Comparison of ENCODE assay signal across 22 mouse cellular contexts in genomic region chr16:96932211-96932610, GRCm38 (mm10).
DNase-seq lines count a peak whose midpoint lies in the region; ATAC-seq and TF ChIP-seq lines count a peak whose summit lies in the region.
"Had no signal": no experiment of that assay in that cellular context is flagged by ENCODE, and none has a peak within 500 bp of the region (broad histone marks: within the 10 kb centered on the region; RNA-seq: fewer than 3 reads in every experiment).

No protein-coding gene starts in this region.

- WGBS in heart, embryonic 10.5 days, result 90% methylated on average over 6 of the region's 6 CpGs
- 91% methylated on average over 6 of the region's 6 CpGs for WGBS in hindbrain, embryonic 13.5 days
- 85% methylated on average over 6 of the region's 6 CpGs for WGBS in hindbrain, postnatal 0 days
- WGBS in liver, adult 2 months, result 46% methylated on average over 6 of the region's 6 CpGs

- no peak for TF ChIP-seq CTCF in hindbrain, postnatal 0 days (IDR thresholded peaks at IDR 0.05; ENCODE audit: low read depth)
- no peak for TF ChIP-seq CTCF in liver, adult 2 months (IDR thresholded peaks at IDR 0.05; ENCODE audit: low read depth, low read length)

- H3K9me3 ChIP-seq in heart, embryonic 10.5 days, result no peaks in the 10 kb centered on the region
- H3K9me3 ChIP-seq in hindbrain, embryonic 13.5 days, result no peaks in the 10 kb centered on the region
- no peaks in the 10 kb centered on the region for H3K9me3 ChIP-seq in hindbrain, postnatal 0 days (ENCODE audit: low read length)
- H3K9me3 ChIP-seq: G1E had no signal

- H3K27me3 ChIP-seq in heart, embryonic 10.5 days (ENCODE audit: insufficient read depth, poor library complexity, severe bottlenecking), result no peaks in the 10 kb centered on the region
- no peaks in the 10 kb centered on the region for H3K27me3 ChIP-seq in hindbrain, embryonic 13.5 days
- no peaks in the 10 kb centered on the region for H3K27me3 ChIP-seq in hindbrain, postnatal 0 days (ENCODE audit: insufficient read depth, low read length)
- H3K27me3 ChIP-seq in liver, adult 2 months (ENCODE audit: control insufficient read depth, insufficient read depth, low read length), result no peaks in the 10 kb centered on the region
- H3K27me3 ChIP-seq: CH12.LX, Patski had no signal

- DNase-seq in heart, adult 11 months, result peak; percentile 79
- no peak for DNase-seq in heart, adult 9 months (ENCODE audit: low spot score in 2 of 2)
- DNase-seq in heart, embryonic 10.5 days (ENCODE audit: low spot score), result peak; percentile 68
- no peak for DNase-seq in heart, postnatal 4 days
- DNase-seq in hindbrain, postnatal 0 days (ENCODE audit: low spot score), result no peak
- peak; percentile 67 for DNase-seq in liver, adult 2 months (ENCODE audit: extremely low read depth, low read depth, low spot score)
- DNase-seq in liver, result no peak
- DNase-seq: adrenal gland, adult 2 months; adrenal gland, adult 8-10 months; adrenal gland, postnatal 10 days; adrenal gland, postnatal 14 days; adrenal gland, postnatal 25 days; adrenal gland, postnatal 36 days; B cell, adult 2 months; cerebellum, adult 11 months; cerebellum, adult 11-12 months had no signal

- no peaks in the 10 kb centered on the region for H3K79me2 ChIP-seq in liver, adult 2 months (ENCODE audit: control insufficient read depth, insufficient read depth, low read length)

- no peak overlapping the region for H3K4me3 ChIP-seq in heart, embryonic 10.5 days
- H3K4me3 ChIP-seq in hindbrain, embryonic 13.5 days, result no peak overlapping the region
- no peak overlapping the region for H3K4me3 ChIP-seq in hindbrain, postnatal 0 days (ENCODE audit: low read length)
- H3K4me3 ChIP-seq in liver, adult 2 months (ENCODE audit: insufficient read depth, low read depth, low read length), result no peak overlapping the region

- H3K27ac ChIP-seq in heart, embryonic 10.5 days, result no peak overlapping the region
- H3K27ac ChIP-seq in hindbrain, embryonic 13.5 days, result 0 out of 2 replicates have a peak overlapping the region, but pooled peaks have one; percentile 12
- H3K27ac ChIP-seq in hindbrain, postnatal 0 days, result no peak overlapping the region
- H3K27ac ChIP-seq in liver, adult 2 months (replicated peaks; ENCODE audit: insufficient read depth, low read depth, low read length), result no peak overlapping the region

- ATAC-seq in hindbrain, embryonic 13.5 days (ENCODE audit: low FRiP score), result no peak
- ATAC-seq in hindbrain, postnatal 0 days, result no peak
- ATAC-seq: activated CD4-positive, CD25-positive, alpha-beta regulatory T cell, adult 4 months; CD4-positive, CD25-positive, alpha-beta regulatory T cell, adult 4 months; Patski had no signal

- H3K4me2 ChIP-seq in hindbrain, embryonic 13.5 days, result no peak overlapping the region
- H3K4me2 ChIP-seq in hindbrain, postnatal 0 days (ENCODE audit: low read depth, low read length), result no peak overlapping the region

- H3K9ac ChIP-seq in hindbrain, embryonic 13.5 days, result no peak overlapping the region
- H3K9ac ChIP-seq in hindbrain, postnatal 0 days (replicated peaks; ENCODE audit: low read length), result no peak overlapping the region
- no peak overlapping the region for H3K9ac ChIP-seq in liver, adult 2 months (ENCODE audit: low read depth, low read length)

- peaks cover 8% of the 10 kb centered on the region; the same call in 1 of the 2 replicates for H3K4me1 ChIP-seq in heart, embryonic 10.5 days
- H3K4me1 ChIP-seq in hindbrain, embryonic 13.5 days (replicated peaks), result peaks cover 4% of the 10 kb centered on the region
- peaks cover 6% of the 10 kb centered on the region; the same call in 1 of the 2 replicates for H3K4me1 ChIP-seq in hindbrain, postnatal 0 days (ENCODE audit: insufficient read depth, low read length)
- no peaks in the 10 kb centered on the region for H3K4me1 ChIP-seq in liver, adult 2 months (ENCODE audit: control insufficient read depth, insufficient read depth, low read length)

- no peak for TF ChIP-seq POLR2A in liver, adult 2 months (IDR thresholded peaks at IDR 0.05; ENCODE audit: extremely low read depth, insufficient read depth, low read length)

- no peaks in the 10 kb centered on the region for H3K36me3 ChIP-seq in heart, embryonic 10.5 days
- H3K36me3 ChIP-seq in hindbrain, embryonic 13.5 days, result no peaks in the 10 kb centered on the region
- no peaks in the 10 kb centered on the region for H3K36me3 ChIP-seq in hindbrain, postnatal 0 days (ENCODE audit: insufficient read depth, low read length)
- H3K36me3 ChIP-seq in liver, adult 2 months (ENCODE audit: control insufficient read depth, insufficient read depth, low read length), result no peaks in the 10 kb centered on the region
- H3K36me3 ChIP-seq: G1E had no signal

Comparison
In these comparisons a context has a peak if more than half of its experiments do, and no peak if none do; other contexts are left out.
1. DNase-seq: peak in heart, adult 11 months (single experiment), heart, embryonic 10.5 days (single experiment) and liver, adult 2 months (single experiment); none in heart, adult 9 months (0 of 2), heart, postnatal 4 days (single experiment), hindbrain, postnatal 0 days (single experiment) and liver (single experiment).